Mouse (Mus musculus) mouse trophoblast stem cell (cell line): ENCODE results near the gene Tmem184b.

Experiments
- in situ Hi-C, 2 experiments: fragments of 300-500 bp; cut with MseI, MboI; formaldehyde crosslinking; loops; 2 replicates in 1 of 2; 3 replicates in 1 of 2; pipeline ENCODE4 v1.15.1; 2025

Gene Tmem184b

DNA sequence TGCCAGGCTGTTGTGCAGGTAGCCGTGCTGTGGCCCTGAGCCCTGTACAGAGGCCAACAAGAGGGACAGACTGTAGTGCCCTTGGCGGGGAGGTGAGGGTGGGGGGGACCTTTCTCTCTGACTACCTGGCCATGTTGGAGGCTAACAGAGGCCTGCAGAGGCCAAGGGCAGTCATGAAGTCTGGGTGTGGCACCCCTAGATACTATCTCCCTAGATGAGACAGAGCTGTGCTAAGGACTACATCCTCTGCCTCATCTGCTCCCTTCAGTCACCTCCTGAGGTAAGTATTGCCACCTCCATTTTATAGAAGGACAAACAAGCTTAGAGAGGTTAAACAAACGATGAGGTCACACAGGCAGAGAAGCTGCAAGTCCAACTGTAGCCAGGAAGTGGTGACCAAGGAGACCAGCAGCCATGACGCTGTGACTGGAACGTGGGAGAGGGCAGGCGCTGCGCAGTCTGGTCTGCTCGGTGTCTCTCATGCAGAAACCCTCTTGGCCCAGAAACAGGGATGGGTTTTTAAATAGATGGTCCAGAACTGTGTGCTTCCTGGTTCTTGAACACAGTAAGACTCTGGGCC is 34.4 kb downstream of the Tmem184b start:
- in situ Hi-C loops, result no loop called here

DNA sequence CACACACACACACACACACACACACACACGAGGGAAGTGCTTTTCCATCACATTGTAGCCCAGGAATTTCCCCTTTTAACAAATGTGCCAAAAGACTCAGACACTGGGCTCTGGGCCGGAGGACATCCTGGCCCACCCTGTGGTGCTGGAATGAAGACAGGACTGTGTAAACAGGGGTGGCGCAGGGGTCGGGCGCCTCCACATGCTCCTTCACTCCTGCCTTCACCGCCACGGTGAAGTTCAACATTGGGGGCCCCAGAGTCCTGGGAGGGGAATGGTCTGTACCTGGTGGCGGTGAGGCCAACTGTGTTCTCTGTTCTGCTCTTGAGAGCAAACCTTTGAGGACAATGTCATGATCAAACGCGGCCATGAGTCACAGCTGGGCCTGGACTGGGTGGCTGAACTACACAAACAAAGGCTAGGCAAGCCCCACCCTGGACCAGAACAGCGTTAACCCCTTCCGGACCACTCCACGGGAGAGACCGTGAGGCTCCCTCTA is 35.0 kb downstream of the Tmem184b start:
- in situ Hi-C loops, result no loop called here

DNA sequence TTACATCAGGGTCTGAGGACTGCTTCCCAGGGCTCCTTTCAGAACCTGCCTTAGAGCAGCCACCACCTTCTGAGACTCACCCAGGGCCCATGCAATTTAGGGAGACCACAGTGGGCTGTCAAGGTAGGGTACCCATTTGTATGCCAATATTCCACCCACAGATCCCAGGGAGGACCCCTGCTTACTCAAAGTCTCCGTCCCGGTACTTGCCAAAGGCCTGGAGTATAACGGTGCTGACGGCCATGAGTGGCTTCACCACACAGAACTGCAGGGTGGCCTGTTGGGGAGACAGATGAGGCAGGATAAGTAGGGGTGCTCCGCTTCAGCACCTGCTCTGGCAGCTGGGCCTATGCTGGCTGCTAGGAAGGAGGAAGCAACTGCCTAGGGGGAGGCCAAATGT is 37.0 kb downstream of the Tmem184b start:
- in situ Hi-C loops, result no loop called here

DNA sequence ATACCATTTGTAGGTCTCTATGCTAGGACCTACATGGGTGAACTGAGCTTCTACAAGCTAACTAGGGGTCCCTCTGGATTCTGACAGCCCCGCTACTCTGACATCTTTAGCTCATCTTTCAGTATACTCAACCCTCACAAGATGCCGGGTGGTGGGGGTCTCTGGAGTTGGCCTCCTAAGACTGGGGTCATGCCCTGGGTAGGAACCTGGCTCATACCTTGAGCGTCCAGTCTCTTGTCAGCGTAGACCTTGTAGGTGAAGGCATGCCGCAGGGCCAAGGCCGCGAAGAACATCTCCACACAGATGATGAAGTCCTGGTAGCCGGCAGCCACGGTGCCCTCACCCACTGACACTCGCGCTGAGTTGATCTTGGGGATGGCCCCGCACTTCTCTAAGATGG is 38.3 kb downstream of the Tmem184b start:
- in situ Hi-C loops, result no loop called here

DNA sequence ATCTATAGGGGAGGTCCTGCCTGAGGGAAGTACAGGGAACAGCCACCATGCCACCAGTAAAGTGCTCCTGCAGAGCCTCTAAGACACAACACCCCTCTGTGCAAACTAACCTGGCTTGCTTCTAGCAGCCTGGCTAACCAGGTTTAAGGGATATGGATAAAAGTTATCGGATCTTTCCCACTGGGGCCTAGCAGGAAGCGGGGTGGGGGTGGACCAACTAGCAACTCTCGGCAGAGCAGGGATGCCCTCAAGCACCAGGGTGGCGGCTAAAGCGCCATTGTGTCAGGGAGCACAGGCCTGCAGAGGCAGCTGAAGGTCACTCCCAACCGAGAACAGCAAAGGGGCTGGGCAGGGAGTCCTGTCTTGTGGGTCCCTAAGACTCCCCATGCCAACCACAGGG is 39.2 kb downstream of the Tmem184b start:
- in situ Hi-C loops, result no loop called here

DNA sequence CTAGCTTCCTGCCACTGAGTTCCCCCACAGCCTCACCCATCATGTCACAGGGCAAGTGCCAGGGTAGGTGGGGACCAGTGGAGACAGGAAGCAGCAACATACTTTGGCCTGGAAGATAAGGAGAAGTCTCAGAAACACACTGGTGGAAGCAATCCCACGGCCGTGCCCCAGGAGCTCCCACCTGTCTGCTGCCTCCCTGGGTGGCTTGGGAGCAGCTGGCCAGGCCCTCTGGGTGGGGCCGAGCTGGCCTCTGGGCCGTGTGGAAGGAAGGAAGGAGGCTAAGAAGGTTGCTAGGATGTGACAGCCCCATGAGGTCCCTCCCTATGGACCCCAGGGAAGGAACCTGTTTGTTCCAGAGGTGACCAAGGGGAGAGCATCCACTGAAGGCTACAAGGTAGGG is 42.3 kb downstream of the Tmem184b start:
- in situ Hi-C loops, result no loop called here

DNA sequence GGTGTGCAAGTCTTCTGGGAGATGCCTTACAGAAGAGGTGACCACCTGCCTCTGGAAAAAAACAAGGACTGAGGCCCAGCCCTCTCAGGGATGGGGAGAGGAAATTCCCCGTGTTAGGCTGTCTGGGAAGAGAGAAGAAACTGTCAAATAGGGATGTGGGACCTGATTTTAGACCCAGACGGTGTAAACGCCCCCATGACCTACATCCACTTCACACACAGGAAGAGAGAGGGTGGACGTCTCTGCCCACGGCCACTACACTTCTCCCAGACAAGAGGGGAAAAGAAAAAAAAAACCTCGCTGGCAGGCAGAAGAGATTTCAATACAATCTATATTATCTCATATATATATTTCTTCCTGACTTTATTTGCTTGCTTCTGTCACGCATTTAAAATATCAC is 43.0 kb downstream of the Tmem184b start:
- in situ Hi-C loops, result no loop called here

DNA sequence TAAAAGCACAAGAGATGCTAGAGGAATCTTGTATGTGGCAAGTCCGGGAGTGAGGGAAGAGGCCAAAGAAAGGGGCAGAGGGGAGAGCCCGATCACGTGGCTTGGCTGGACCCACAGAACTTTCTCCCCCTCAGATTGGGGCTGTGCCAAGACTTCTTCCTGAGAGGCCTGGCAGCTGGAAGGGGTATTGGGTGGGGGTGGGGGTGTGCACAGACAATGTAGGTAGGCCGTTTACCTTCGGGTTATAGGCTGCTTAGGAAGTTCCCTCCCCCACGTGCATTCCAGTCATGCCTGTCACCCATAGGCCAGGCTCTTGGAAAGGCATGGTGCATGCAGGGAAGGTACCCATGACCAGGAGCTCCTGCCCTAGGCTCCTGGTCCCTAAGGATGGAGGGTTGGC is 43.4 kb downstream of the Tmem184b start:
- in situ Hi-C loops, result no loop called here

DNA sequence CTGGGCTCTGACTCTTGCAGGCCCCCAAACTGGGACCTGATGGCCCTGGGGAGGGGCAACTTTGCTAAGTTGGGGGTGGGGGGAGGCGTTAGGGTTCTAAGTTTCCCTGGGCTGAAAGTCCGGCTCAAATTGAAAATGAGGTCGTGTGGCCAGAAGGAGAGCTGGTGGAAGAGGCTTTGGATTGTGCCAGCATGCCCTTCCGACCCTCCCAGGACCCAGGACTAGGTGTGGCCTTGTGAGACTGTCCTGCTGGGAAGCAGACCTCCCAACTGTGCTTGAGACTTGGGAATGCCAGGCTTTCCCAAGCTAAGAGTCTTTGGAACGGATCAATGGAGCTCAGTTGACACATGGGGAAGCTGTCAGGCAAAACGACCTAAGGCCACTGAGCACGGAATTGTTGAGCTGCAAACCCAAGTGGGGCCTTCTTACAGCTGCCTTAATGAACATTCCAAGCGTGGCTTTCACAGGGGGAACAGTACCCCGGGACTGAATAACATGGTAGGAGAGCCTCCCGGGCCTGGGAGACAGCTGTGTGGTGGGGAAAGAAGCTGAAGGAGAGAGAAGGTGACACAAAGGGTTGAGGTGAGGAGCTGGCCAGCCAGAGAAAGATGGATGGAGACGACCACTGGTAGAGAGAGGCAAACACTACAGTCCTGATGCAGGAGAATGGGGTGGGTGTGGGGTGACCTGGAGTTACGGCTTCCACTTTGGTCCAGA is 45.2 kb downstream of the Tmem184b start:
- in situ Hi-C loops, result no loop called here

DNA sequence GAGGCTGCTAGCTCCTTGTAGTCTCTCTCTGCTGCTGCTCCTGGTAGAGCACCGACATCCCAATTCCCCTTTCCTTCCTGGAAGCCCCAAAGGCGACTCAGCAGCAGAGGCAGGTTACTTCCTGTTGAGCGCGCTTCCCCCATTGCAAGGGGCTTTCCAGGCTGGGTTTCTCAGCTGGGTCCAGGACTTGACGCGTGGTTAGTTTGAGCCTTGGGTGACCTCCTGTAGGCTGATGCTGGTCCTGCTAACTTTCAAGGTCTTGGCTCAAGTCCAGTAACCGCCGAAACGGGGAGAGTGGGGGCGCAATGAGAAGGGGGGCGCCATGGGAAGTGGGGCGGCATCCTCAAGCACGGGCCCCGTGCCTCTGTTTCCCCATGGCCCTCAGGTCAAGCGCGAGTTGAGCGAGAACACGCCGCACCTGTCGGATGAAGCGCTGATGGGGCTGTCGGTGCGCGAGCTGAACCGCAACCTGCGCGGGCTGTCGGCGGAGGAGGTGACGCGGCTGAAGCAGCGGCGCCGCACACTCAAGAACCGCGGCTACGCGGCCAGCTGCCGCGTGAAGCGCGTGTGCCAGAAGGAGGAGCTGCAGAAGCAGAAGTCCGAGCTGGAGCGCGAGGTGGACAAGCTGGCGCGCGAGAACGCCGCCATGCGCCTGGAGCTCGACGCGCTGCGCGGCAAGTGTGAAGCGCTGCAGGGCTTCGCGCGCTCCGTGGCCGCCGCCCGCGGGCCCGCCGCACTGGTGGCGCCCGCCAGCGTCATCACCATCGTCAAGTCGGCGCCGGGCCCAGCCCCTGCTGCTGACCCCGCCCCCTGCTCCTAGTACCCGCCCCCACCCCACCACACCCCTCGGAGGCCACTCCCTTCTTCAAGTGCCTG is 46.1 kb downstream of the Tmem184b start:
- in situ Hi-C loops, result no loop called here

DNA sequence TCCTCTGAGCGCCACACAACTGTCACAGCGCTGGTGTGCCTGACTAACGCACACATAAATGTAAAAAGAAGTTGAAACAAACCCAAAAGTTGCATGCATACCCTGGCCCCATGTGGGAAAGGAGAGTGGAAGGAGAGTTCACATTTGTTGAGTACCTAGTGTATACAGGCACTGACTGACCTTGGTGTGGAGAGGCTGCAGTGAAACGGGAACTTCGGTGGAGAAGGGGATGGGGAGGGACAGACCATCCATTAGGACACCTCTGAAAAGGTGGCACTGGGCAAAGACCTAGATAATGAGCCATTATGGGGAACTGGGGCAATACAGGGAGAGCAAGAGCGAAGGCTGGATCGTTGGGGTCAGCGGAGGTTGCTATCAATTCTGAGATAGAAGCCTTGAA is 46.9 kb downstream of the Tmem184b start:
- in situ Hi-C loops, result no loop called here

DNA sequence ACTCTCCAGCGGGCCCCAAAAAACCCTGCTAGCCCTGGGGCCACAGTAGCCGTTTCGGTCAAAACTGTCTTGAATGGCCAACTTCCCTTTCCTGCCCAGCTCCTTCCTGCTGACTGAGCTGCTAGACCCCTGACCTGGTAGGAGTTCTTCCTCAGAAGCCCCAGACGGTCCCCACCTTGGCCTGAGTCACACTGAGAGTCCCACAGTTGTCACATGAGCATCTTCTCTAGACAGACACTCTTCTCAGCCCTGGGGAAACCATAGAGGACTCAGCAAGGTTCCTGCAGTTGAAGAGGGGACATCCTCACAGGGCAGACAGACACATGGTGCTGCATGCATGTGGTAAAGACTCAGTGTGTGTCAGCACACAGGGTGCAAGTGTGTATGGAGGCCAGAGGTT is 48.8 kb downstream of the Tmem184b start:
- in situ Hi-C loops, result no loop called here

DNA sequence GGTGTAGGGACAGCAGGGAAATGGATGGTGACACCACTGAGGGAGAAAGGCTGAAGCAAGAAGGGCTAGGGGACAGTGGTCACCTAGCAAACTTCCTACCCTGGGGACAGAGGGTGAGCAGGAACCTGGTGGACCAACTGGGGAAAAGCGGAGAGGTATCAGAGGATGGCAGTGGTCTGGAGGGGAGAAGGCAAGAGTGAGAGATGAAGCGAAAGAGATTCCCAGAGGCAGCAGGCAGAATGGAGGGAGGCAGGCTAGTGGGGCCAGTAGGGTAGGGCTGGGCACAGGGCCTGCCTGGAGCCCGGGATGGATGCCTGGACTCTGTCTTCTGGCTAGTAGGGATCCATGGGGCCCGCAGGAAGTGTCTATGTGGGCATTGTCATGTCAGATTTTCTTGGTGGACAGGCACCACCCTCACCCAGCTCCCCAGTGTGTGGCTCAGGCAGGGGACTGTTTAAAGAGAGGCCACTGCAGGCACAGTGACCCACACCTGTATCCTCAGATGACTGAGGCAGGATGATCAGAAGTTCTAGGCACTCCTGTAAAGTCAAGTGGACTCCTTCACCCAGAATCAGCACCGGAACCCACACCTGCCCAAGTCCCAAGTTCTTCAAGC is 49.6 kb downstream of the Tmem184b start:
- in situ Hi-C loops, result no loop called here

DNA sequence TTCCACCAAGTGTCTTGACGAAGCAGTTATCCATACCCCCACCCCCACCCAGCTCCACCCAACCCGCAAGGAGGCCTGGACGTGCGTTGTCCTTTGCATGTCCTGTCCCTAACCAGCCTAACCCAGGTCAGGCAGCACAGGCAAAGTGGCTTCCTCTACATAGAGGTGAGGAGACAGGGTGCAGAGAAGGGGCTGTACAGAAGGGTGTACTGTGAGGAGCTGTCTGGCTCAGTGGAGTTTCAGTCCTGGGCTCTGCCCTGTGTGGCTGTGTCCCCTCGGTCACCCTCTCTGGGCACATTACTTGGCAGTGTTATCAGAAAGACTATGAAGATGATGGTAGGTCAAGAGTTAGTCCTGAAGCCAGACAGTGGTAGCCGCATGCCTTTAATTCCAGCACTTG is 50.9 kb downstream of the Tmem184b start:
- in situ Hi-C loops, result no loop called here

DNA sequence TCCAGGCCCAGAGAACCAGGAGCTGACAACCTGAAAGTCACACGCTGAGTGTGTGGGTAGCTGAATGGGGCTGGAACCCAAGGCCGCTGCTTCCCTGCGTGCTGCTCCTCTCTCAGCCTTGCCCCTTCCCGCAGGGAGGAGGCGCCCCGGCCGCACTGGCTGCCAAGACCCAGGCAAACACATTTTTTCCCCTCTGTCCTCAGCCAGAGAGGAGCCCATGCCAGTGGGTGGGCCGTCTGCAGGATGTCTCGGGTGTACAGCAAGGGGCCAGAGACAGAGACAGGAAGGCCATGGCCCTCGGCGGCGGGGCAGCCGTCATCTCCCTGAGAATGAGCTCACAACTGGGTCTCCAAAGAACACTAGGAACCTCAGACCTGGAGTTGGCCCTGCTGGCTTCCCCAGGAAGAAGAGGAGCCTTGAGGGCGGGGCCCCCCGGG is 52.0 kb downstream of the Tmem184b start:
- in situ Hi-C loops, result no loop called here

DNA sequence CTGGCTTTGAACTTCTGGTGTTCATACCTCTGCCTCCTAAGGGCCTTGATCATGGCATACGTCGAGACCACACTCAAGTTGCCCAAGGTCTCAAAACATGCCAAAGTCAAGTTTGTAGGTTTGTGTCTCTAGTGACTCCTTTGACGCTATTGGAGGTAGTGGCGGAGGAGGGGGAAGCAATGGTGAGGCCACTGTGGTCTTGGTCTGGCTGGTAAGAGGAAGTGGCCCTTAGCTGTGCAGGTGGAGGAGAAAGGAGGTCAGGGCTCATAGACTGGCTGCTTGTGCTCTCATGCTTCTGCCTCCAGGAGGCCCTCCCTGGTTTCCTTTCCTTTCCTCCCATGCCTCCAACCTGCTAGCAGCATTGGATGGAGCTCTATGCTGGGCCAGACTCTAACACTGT is 52.5 kb downstream of the Tmem184b start:
- in situ Hi-C loops, result no loop called here

DNA sequence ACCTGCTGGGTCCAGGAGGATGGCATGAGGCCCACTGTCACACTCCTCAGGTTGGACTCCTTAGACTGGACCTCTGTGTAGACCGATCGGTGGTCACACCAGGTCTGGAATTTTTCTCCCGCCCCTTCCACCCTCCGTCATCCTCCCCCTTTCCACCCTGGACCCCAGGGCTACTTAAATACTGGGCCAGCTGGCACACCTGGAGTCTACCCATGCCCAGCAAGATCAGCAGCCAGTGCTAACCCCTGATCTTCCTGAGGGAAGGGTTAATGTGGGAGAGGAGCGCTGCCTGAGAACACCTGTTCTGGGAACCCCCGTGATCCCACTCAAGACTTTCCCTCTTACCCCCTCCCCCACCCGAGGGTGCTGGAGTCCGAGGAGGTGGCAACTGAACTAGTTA is 54.7 kb downstream of the Tmem184b start:
- in situ Hi-C loops, result no loop called here

DNA sequence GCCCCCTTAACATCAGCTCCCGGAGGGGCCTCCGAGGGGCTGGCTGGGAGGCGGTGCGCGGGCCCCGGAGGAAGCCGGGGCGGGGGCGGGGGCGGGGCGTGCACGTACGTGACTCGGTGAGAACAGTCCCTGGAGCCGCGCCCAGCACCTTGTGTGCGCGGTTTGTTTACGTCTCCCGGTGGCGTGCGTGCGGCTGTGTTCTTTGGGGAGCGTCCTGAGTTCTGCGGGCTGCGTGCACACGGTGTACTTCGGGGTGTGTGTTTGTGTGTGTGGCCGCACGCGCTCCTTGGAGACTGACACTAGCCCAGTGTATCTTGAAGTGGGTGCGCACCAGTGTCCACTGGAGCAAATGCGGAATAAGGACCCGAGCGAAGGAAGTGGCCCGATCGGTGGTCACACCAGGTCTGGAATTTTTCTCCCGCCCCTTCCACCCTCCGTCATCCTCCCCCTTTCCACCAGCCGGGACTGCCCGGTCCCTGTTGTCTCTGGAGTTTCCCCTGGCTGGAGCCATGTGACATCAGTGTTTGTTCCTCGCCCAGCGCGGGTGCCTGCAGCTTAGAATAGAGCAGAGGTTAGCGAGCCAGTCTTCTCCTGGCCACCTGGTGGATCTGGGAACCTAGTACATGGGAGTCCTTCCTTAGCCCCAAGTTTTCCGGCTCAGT is 55.4 kb downstream of the Tmem184b start:
- in situ Hi-C loops, result no loop called here

DNA sequence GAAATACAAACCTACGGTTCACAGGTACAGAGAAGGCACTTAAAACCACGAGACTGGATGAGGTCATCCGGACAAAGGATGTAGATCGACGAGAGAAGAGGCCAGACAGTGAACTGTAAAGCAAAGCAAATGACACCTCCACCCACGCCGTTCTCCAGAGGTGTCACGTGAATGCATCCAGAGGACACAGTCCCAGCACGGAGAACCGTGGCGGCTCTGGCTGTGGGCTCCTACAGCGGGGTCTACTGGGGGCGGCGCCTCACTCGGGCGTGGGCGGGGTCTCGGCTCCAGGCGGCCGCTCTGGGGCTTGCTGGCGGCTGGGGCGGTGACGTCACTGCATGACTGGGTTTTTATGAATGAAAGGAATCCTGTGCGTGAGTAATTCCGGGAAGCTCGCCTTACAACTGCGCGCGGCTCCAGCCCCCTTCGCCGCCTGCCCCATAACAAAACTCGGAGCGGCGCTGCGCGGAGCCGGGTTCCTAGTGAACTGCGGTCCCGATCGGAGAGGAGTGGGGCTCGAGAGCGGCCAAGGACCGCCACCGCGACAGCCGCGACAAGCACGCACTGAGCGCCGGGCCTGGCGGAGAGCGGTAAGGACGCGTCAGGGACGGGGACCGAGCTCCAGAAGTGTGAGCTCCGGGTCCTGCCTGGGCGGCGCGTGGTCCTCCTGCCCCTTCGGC is 56.1 kb downstream of the Tmem184b start:
- in situ Hi-C loops, result no loop called here

DNA sequence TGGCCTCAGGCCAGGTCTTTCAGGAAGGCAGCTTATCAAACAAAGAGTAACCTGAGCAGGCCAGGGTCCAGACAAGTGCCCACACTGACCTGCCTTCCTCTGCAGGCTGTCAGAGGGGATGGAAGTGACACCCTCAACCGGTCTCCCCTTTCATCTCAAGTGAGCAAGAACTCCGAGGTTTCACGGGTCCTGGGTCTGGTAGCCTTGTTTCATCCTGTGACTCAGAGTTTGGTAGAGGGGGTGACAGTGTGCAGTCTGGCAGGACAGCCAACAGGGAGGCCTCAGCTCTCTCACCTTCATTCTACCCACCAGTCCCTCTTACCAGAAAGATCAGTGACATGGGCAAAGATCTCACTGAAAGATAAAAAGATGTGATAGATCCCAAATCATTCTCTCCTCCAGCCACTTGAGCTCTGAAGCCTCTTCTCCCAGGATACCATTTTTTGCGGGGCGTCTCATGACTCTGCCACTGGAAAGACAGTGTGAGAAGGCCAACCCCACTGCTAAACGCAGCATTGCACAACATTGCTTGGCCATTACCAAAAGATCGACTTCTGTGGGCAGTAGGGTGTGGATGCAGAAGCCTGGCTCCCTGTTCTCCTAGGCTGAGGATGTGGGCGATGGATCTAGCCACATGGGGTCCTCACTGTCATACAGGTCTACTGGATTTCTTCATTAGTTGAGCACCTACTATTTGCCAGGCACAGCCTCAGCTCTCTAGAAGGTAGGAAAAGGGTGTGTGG is 57.1 kb downstream of the Tmem184b start, which contains the start of gene Maff:
TSS of gene Maff (plus strand) at position 571 of the 743 bp plus-strand sequence.
- in situ Hi-C loops, result no loop called here
